Mouse (Mus musculus): ENCODE measurements around the gene Tas1r2. TPM values are rescaled to one million over a fixed set of nuclear protein-coding genes. Genes with fewer than 3 reads are reported as not detected.
A peak's percentile ranks its signal among the peaks of the same experiment; 100 is the strongest.

Tas1r2 gene
- polyA plus RNA-seq, 1 experiment from 2014 or later: not detected

DNA sequence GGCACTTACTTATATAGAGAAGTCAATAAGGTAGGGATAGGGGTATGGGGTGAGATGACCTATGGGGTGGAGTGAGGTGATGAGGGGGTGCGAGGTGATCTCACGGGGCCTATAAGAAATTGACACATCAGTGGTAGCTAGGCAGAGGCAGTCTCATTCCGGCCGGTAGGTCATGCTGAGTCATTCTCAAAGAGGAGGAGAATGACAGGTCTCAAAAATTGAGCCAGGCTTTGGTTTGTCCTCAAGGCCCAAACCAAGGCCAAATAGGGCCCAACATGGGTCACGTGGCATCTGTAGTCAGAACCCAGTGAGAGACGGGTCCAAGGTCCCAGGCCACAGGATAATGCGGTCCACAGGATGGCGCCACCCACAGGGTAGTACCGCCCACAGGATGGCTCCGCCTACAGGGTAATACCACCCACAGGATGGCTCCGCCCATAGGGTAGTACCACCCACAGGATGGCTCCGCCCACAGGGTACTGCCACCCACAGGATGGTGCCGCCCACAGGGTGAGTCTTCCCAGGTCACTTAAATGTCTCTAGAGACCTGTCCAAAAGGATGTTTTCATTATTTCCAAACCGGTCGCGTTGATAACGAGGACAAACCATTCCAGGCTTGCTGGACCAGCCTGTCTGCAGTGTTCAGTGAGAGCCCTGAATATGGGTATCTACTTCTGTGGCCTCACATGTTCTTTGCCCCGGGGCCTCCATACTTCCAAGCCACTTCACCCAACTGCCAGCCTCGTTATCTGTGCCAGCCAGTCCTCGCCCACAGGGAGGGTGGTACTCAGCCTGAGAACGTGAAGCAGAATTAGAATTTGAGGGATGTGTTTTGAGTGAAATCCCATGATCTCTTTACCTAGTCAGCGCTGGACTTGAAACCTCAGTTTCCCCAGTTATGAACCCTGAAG lies 30.6 kb downstream of the Tas1r2 start:
- no peaks in the 10 kb centered on the region for H3K9me3 ChIP-seq
- no peak overlapping the region for H3K4me3 ChIP-seq (replicated peaks)
- no peaks in the 10 kb centered on the region for H3K36me3 ChIP-seq
- no peak overlapping the region for H3K27ac ChIP-seq
- H3K4me1 ChIP-seq: no peaks in the 10 kb centered on the region
- no peak overlapping the region for H3K9ac ChIP-seq
- no peaks in the 10 kb centered on the region for H3K27me3 ChIP-seq (replicated peaks)
- no peak; the same call in 1 of the 2 replicates for ATAC-seq (ENCODE audit: insufficient read depth, low FRiP score, low read depth)
- WGBS: 79% methylated on average over 22 of the region's 22 CpGs
- no peak overlapping the region for H3K4me2 ChIP-seq

DNA sequence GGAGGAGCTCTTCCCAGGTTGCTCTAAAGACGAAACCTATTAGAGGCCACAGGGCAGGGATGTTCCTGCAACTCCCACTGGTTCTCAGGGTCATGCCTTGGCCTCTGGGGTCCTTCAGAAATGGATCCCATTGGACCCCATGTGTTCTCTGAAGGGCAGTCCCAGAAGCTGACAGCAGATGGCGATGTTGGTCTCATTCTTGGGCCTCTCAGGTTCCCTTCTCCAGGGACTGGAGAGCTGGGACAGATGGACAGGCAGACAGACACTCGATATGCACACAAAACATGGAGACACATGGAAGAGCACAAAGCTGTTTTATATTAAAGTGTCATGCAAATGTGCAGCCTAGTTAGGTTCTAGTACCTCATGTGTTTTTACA lies 31.3 kb downstream of the Tas1r2 start:
- Histone ChIP-seq H3K36me3 (no peaks in the 10 kb centered on the region), H3K4me3 (replicated peaks) (no peak overlapping the region), H3K27me3 (replicated peaks) (no peaks in the 10 kb centered on the region), H3K27ac (no peak overlapping the region), H3K4me2 (no peak overlapping the region), H3K9me3 (no peaks in the 10 kb centered on the region), H3K9ac (no peak overlapping the region), H3K4me1 (0 out of 2 replicates have a peak, but pooled peaks cover 1% of the 10 kb centered on the region)
- 9% methylated on average over 3 of the region's 3 CpGs for WGBS
- ATAC-seq (ENCODE audit: insufficient read depth, low FRiP score, low read depth): no peak

DNA sequence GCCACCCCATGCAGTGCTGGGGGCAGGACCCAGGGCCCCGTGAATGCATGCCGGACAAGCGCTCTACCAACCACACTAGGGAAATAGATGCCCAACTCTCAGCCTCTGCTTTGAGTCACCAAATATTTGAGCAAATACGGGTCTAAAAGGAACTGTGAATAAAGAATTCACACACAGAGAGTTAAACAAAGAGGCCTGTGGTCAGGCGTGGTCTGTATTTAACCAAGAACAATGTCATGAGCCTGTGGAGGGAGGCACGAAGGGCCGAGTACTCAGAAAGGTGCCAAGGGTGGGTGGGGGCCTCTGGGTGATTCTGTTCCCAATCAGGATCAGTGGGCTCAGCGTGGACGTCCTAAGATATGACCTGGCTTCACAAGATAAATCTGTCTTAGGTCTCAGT lies 34.7 kb downstream of the Tas1r2 start:
- H3K9ac ChIP-seq: no peak overlapping the region
- no peaks in the 10 kb centered on the region for H3K27me3 ChIP-seq (replicated peaks)
- H3K27ac ChIP-seq: no peak overlapping the region
- H3K4me1 ChIP-seq: 0 out of 2 replicates have a peak, but pooled peaks cover 3% of the 10 kb centered on the region
- peak; percentile 45; the same call in 1 of the 2 replicates for ATAC-seq (ENCODE audit: insufficient read depth, low FRiP score, low read depth)
- H3K9me3 ChIP-seq: no peaks in the 10 kb centered on the region
- WGBS: 50% methylated on average over 9 of the region's 9 CpGs
- no peak overlapping the region for H3K4me3 ChIP-seq (replicated peaks)
- no peaks in the 10 kb centered on the region for H3K36me3 ChIP-seq
- no peak overlapping the region for H3K4me2 ChIP-seq

DNA sequence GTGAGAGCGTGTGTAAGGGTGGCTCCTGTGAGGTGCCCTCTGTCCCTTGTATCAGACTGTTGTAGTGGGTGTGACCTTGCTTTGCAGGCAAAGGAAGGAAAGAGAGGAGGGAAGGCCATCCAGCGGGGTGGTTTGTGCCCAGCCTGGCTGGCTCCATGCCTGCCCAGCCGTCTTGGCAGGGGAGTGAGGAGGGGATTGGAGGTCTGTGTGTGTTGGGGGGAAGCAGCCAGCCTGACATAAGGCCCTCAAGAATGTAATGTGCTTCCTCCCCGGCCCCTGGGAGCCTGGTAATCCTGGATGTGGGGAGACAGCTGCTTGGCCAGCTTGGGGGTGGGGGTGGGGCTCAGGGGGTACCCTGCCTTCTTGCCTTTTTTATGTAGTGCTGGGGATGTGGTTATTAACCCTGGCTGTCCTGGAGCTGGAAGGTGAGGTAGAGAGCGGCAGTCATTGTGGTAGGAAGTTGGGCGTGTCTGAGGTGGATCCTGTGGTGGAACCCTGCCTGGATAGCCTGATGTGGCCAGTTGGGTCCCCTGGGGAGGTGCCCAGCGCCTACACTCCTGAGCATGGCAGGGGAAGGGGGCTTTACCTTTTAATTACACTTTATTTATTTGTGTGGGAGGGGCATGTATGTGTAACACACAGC lies 36.4 kb downstream of the Tas1r2 start:
- Histone ChIP-seq H3K4me2 (no peak overlapping the region), H3K27ac (no peak overlapping the region), H3K9me3 (no peaks in the 10 kb centered on the region), H3K36me3 (no peaks in the 10 kb centered on the region), H3K4me1 (0 out of 2 replicates have a peak, but pooled peaks cover 3% of the 10 kb centered on the region), H3K27me3 (replicated peaks) (no peaks in the 10 kb centered on the region), H3K9ac (no peak overlapping the region), H3K4me3 (replicated peaks) (no peak overlapping the region)
- no peak for ATAC-seq (ENCODE audit: insufficient read depth, low FRiP score, low read depth)
- 30% methylated on average over 7 of the region's 7 CpGs for WGBS

DNA sequence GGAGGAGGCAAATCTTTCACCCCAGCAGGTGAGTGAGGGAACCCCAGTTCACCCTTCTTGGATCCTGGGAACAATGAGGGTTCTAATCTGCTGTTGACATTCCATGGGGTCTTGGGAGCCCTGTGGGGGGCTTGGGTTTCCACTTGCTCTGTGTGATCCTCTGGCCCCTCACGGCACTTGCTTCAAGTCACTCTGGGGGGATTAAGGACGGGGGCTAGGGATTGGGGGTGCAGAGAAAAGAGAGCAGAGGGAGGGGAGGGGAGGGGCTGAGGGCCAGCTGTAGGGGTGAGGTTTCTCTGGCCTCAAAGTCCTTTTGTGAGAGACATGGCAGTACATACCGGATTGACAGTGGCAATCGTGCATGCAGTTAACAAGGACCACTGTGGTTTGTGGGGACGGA lies 40.0 kb downstream of the Tas1r2 start:
- Histone ChIP-seq H3K36me3 (no peaks in the 10 kb centered on the region), H3K27ac (no peak overlapping the region), H3K27me3 (replicated peaks) (no peaks in the 10 kb centered on the region), H3K4me1 (0 out of 2 replicates have a peak, but pooled peaks cover 3% of the 10 kb centered on the region), H3K4me3 (replicated peaks) (no peak overlapping the region), H3K4me2 (no peak overlapping the region), H3K9me3 (no peaks in the 10 kb centered on the region), H3K9ac (no peak overlapping the region)
- 45% methylated on average over 5 of the region's 5 CpGs for WGBS
- no peak for ATAC-seq (ENCODE audit: insufficient read depth, low FRiP score, low read depth)

DNA sequence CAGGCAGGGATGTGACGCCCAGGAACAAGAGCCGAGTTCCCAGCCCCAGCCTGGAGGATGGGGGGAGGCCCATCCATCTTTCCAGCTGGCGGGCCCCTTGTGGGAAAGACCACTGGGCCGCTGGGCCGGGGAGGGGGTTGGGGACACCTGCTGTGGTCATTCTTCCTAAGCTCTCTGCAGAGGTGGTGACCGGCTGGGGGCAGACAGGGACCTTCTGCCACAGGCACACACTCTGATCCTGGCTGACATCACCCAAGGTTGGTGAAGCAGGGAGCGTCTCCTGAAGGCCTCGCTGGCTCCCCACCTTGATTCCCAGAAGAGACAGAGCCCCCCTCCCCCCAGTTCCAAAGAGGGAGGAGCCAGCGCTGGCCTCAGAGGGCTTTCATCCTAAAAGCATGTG lies 44.4 kb downstream of the Tas1r2 start:
- Histone ChIP-seq H3K27ac (no peak overlapping the region), H3K4me1 (no peaks in the 10 kb centered on the region), H3K9ac (no peak overlapping the region), H3K27me3 (replicated peaks) (no peaks in the 10 kb centered on the region), H3K36me3 (no peaks in the 10 kb centered on the region), H3K4me2 (no peak overlapping the region), H3K4me3 (replicated peaks) (no peak overlapping the region), H3K9me3 (no peaks in the 10 kb centered on the region)
- 7% methylated on average over 9 of the region's 9 CpGs for WGBS
- ATAC-seq (ENCODE audit: insufficient read depth, low FRiP score, low read depth): no peak

DNA sequence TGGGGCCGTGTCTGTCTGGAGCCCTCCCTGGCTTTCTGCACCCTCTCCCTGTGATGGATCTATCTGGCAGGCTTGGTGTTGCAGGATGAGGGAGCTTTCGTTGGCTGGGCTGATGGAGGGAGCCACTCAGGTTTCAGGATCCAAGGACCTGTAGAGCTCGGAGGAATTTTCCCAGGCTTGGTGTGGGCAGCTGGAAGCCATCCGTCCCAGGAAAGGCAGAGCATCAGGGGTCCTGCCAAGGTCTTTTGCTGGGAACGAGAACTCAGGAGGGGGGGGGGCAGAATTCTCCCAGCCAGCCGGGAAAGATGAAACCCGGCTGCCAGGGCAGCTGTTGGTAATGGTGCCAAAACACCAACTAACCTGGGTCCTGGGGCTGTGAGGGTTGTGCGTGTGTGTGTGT lies 45.3 kb downstream of the Tas1r2 start:
- Histone ChIP-seq H3K4me1 (no peaks in the 10 kb centered on the region), H3K27ac (no peak overlapping the region), H3K9ac (no peak overlapping the region), H3K9me3 (no peaks in the 10 kb centered on the region), H3K36me3 (no peaks in the 10 kb centered on the region), H3K4me2 (no peak overlapping the region), H3K4me3 (replicated peaks) (no peak overlapping the region), H3K27me3 (replicated peaks) (no peaks in the 10 kb centered on the region)
- no peak for ATAC-seq (ENCODE audit: insufficient read depth, low FRiP score, low read depth)
- 34% methylated on average over 8 of the region's 8 CpGs for WGBS

DNA sequence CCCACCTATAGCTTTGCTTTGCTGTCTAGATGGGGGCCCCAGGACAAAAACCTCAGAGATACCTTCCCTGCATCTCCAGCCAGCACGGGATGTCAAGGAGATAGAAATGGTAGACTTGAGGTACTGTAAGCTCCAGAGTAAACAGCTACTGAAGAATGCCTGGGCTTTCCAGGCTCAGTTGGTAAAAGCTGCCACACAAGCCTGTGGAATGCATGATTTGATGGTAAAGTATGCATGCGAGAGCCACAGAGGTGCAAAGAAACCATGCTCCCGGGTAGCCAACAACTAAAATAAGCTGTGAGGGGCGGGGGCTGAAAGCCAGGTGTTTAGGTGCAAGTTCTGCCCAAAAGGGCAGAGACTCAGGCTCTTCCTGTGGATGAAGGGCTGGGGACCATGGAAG lies 49.6 kb downstream of the Tas1r2 start:
- no peak overlapping the region for H3K9ac ChIP-seq
- 54% methylated on average over 4 of the region's 4 CpGs for WGBS
- H3K9me3 ChIP-seq: no peaks in the 10 kb centered on the region
- H3K36me3 ChIP-seq: no peaks in the 10 kb centered on the region
- no peak for ATAC-seq (ENCODE audit: insufficient read depth, low FRiP score, low read depth)
- H3K27me3 ChIP-seq (replicated peaks): no peaks in the 10 kb centered on the region
- no peaks in the 10 kb centered on the region for H3K4me1 ChIP-seq
- no peak overlapping the region for H3K27ac ChIP-seq
- no peak overlapping the region for H3K4me3 ChIP-seq (replicated peaks)
- no peak overlapping the region for H3K4me2 ChIP-seq

DNA sequence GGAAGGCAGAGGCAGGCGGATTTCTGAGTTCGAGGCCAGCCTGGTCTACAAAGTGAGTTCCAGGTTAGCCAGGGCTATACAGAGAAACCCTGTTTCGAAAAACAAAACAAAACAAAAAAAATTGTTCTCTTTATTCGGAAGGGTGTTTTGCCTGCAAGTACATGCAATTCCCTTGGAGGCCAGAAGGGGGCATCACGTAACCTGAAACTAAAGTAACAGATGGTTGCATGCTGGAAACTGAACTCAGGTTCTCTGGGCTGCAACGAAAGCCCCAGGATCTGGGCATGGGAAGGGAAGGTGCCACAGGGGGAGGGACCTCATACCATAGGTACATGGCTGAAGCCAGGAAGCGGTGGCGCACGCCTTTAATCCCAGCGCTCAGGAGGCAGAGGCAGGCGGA lies 50.1 kb downstream of the Tas1r2 start:
- Histone ChIP-seq H3K4me2 (no peak overlapping the region), H3K4me1 (no peaks in the 10 kb centered on the region), H3K27me3 (replicated peaks) (no peaks in the 10 kb centered on the region), H3K36me3 (no peaks in the 10 kb centered on the region), H3K9me3 (no peaks in the 10 kb centered on the region), H3K9ac (no peak overlapping the region), H3K27ac (no peak overlapping the region), H3K4me3 (replicated peaks) (no peak overlapping the region)
- ATAC-seq (ENCODE audit: insufficient read depth, low FRiP score, low read depth): no peak
- 83% methylated on average over 11 of the region's 11 CpGs for WGBS

DNA sequence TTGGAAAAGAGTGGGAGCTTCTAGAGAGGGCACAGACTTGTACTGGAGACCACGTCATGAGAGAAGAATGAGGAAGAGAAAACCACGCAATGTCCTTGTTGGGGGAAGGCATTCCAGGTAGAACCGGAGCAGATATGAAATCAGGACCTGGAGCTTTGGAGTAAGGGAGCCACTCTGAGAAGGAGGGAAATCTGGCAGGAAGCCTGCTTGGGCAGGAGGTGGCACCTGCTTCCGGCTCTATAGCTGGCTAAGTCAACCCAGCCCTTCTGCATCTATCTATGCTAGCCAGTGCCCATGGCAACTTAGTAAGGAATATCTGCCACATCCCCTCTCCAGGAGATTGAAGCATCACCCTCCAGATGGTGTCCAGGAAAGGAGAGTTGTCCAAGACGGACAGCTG lies 52.6 kb downstream of the Tas1r2 start:
- 64% methylated on average over 5 of the region's 5 CpGs for WGBS
- Histone ChIP-seq H3K4me1 (no peaks in the 10 kb centered on the region), H3K36me3 (no peaks in the 10 kb centered on the region), H3K4me2 (no peak overlapping the region), H3K27me3 (replicated peaks) (no peaks in the 10 kb centered on the region), H3K9ac (no peak overlapping the region), H3K9me3 (no peaks in the 10 kb centered on the region), H3K27ac (no peak overlapping the region), H3K4me3 (replicated peaks) (no peak overlapping the region)
- no peak for ATAC-seq (ENCODE audit: insufficient read depth, low FRiP score, low read depth)

DNA sequence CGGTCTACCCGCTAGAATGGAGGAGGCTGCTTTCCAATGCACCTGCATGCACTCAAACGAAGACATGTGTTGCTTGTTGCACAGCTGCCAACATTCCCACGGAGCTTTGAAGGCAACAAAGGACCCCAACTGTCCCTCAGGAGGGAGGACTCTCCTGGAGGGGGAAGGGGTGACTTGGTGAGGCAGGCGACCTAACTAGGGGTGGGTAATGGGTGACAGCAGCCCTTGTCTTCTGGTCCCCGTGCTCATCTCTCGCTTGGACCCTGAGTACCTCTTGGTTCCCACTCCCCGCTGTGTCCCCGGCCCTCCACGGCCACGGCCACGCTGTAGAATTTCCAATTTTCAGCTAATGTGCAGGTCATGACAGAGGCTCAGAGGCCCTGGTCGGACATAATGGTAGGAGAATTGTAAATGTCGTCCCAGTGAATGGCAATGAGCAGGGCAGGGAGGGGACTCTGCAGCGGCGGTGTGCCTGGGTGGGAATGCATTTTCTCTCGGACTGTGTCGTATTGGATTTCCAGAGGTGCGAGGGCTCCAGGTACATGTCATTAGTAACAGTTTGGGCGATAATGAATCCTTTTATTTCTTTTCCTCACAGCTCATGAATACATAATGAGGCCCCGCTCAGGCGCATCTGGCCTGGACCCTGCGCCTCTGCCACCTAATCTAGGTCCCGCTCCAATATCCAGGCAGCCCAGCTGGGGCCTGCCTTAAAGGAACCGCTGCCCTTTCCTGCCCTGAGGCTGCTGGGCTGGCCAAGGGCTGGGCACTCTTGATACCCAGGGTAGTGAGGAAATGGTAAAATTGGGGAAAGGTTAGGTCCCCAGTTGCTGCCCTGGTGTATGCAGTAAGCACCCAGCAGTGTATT lies 57.4 kb downstream of the Tas1r2 start:
- no peak overlapping the region for H3K4me2 ChIP-seq
- no peaks in the 10 kb centered on the region for H3K36me3 ChIP-seq
- no peaks in the 10 kb centered on the region for H3K9me3 ChIP-seq
- H3K27me3 ChIP-seq (replicated peaks): no peaks in the 10 kb centered on the region
- ATAC-seq (ENCODE audit: insufficient read depth, low FRiP score, low read depth): no peak
- H3K27ac ChIP-seq: no peak overlapping the region
- WGBS: 49% methylated on average over 25 of the region's 25 CpGs
- H3K9ac ChIP-seq: no peak overlapping the region
- no peaks in the 10 kb centered on the region for H3K4me1 ChIP-seq
- no peak overlapping the region for H3K4me3 ChIP-seq (replicated peaks)

Data from stomach, embryonic 15.5 days (tissue).